Mouse (Mus musculus) hindbrain, embryonic 10.5 days (tissue): Measurements from ENCODE around the gene Kctd18. TPM values are rescaled to one million over a fixed set of nuclear protein-coding genes. Genes with fewer than 3 reads are reported as not detected.

Experiments used
- DNase-seq: peaks from one replicate; pipeline ENCODE4 v3.0.0-alpha.2; 2017; ENCODE audit warnings: low spot score
- H3K27ac ChIP-seq: fragments of 300-500 bp; sonication (generic); 2 replicates; pipeline ENCODE4 v1.5.1; 2016; ENCODE audit warnings: mild to moderate bottlenecking, moderate library complexity
- H3K27me3 ChIP-seq: fragments of 300-500 bp; sonication (generic); 2 replicates; pipeline ENCODE4 v1.6.1; 2016; ENCODE audit warnings: mild to moderate bottlenecking; ENCODE audit not compliant: poor library complexity, insufficient read depth, severe bottlenecking
- H3K36me3 ChIP-seq: fragments of 300-500 bp; sonication (generic); 2 replicates; pipeline ENCODE4 v1.6.1; 2016; ENCODE audit warnings: mild to moderate bottlenecking, moderate library complexity
- H3K4me1 ChIP-seq: fragments of 300-500 bp; sonication (generic); replicated peaks from 2 replicates; pipeline ENCODE4 v1.6.1; 2016; ENCODE audit warnings: mild to moderate bottlenecking
- H3K4me3 ChIP-seq: fragments of 300-500 bp; sonication (generic); 2 replicates; pipeline ENCODE4 v1.5.1; 2016; ENCODE audit warnings: mild to moderate bottlenecking, moderate library complexity
- H3K9me3 ChIP-seq: fragments of 300-500 bp; sonication (generic); 2 replicates; pipeline ENCODE4 v1.6.1; 2016; ENCODE audit warnings: mild to moderate bottlenecking, moderate library complexity
- WGBS: fragments of 180-500 bp; shearing (Covaris S2); methylation state at CpG from one replicate; pipeline ENCODE4 v1.1.7; 2016; 5-methylcytosine and 5-hydroxymethylcytosine counted together
- polyA plus RNA-seq: library from polyadenylated mRNA; unstranded; fragments of >200 nt; fragmentation: Nextera tagmentation; extraction: Ambion mirVana; gene quantifications from 2 replicates; pipeline ENCODE4 v1.2.1, GENCODE M21; 2016

Gene Kctd18
- polyA plus RNA-seq, 1 experiment from 2014 or later, result 18.5 TPM

GRCm38 (mm10) chr1:57969327-57970271 is 49.2 kb downstream of the Kctd18 start:
- peak overlapping the region; percentile 83 for H3K4me3 ChIP-seq
- WGBS, result under 1% methylated on average over 65 of the region's 65 CpGs
- no peaks in the 10 kb centered on the region for H3K27me3 ChIP-seq
- H3K36me3 ChIP-seq, result peaks cover 24% of the 10 kb centered on the region
- H3K4me1 ChIP-seq, result peaks cover 13% of the 10 kb centered on the region
- H3K9me3 ChIP-seq, result no peaks in the 10 kb centered on the region
- peak; percentile 97 for DNase-seq
- peak overlapping the region; percentile 97 for H3K27ac ChIP-seq

DNA sequence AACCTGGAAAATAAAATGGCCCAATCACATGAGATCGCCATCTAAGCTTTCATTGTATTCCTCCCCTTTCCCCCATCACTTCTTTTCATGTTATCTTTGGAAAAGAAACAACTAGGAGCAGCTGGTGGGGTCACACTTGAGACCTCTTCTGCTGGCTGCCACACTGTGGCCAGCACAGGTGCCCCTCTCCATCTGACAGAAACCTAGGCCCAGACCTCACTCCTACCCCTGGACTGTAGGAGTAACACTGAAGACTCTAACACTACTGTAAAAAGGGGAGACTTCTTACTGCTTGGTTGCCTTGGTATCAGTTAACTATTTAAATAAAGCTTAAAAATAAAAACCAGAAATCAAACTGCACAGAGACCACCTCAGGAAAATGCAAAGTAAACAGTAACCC is 63.0 kb downstream of the Kctd18 start:
- Histone ChIP-seq H3K27me3 (no peaks in the 10 kb centered on the region), H3K36me3 (peaks cover 56% of the 10 kb centered on the region), H3K4me3 (no peak overlapping the region), H3K27ac (no peak overlapping the region), H3K9me3 (no peaks in the 10 kb centered on the region), H3K4me1 (peaks cover 16% of the 10 kb centered on the region)
- 95% methylated on average over 1 of the region's 1 CpGs for WGBS
- DNase-seq, result no peak

- no peaks in the 10 kb centered on the region for H3K27me3 ChIP-seq
- peaks cover 16% of the 10 kb centered on the region for H3K4me1 ChIP-seq
- H3K27ac ChIP-seq, result no peak overlapping the region
- DNase-seq, result no peak
- peaks cover 42% of the 10 kb centered on the region for H3K36me3 ChIP-seq
- WGBS, result 88% methylated on average over 5 of the region's 5 CpGs
- H3K4me3 ChIP-seq, result no peak overlapping the region
- no peaks in the 10 kb centered on the region for H3K9me3 ChIP-seq
Observed at GRCm38 (mm10) chr1:57954376-57954765, 64.4 kb downstream of the Kctd18 start.

DNA sequence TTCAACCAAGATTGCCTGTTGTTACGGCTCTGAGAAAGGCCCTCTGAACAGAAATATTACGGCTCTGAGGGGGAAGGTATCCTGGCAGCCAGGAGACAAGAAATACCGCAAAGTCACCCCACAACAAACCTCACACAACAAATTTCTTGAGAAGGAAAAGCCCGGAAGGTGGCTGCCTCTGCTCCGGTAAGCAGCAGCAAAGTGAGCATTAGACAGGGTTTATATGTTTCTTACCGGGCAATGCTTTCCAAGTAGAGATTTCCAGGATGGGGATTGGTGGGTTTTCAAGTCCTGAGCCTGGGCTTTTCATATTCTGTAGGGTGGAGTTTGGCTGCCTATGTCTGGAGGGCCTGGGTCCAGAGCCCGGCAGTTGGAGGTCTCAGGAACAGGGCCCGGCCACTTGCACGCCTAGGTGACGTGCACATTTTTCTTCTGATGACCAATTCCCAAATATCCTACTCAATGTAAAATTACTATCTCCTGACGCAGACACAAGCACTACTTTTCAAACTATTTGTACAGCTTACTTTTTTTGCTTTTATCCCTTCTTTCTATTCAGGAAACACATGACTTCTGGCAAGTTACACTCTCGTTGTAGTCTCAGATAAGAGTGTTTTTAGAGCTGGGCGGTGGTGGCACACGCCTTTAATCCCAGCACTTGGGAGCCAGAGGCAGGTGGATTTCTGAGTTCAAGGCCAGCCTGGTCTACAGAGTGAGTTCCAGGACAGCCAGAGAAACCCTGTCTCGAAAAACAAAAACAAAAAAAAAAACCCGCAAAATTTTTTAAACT is 65.0 kb downstream of the Kctd18 start:
- Histone ChIP-seq H3K4me3 (no peak overlapping the region), H3K27ac (no peak overlapping the region), H3K9me3 (no peaks in the 10 kb centered on the region), H3K4me1 (peaks cover 18% of the 10 kb centered on the region), H3K36me3 (peaks cover 36% of the 10 kb centered on the region), H3K27me3 (no peaks in the 10 kb centered on the region)
- DNase-seq, result no peak
- 89% methylated on average over 16 of the region's 16 CpGs for WGBS

- H3K4me3 ChIP-seq, result no peak overlapping the region
- no peaks in the 10 kb centered on the region for H3K9me3 ChIP-seq
- 96% methylated on average over 4 of the region's 4 CpGs for WGBS
- peaks cover 28% of the 10 kb centered on the region for H3K36me3 ChIP-seq
- H3K27me3 ChIP-seq, result no peaks in the 10 kb centered on the region
- no peak for DNase-seq
- no peak overlapping the region for H3K27ac ChIP-seq
- H3K4me1 ChIP-seq, result peaks cover 28% of the 10 kb centered on the region
Observed at GRCm38 (mm10) chr1:57952509-57952908, 66.2 kb downstream of the Kctd18 start.

DNA sequence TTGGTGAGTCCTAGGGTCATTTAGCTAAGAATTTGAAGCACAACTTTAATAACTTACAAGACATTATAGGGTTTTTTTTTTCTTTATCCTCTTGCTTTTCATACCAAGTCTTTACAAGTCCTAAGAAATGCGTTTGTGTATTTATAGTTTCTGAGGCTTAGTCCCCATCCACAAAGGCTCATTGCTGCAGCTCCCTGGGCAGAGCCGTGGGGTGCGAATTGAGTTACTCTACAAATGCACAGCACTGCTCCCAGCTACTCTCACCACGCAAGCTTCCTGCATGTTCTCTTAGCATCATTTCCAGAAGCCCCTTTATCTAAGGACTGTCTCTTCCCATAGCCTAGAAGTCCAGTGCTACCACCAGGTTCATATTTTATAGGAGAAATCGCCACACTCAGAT is 69.0 kb downstream of the Kctd18 start:
- Histone ChIP-seq H3K27ac (no peak overlapping the region), H3K4me1 (peaks cover 31% of the 10 kb centered on the region), H3K36me3 (peaks cover 12% of the 10 kb centered on the region; the same call in 1 of the 2 replicates), H3K27me3 (no peaks in the 10 kb centered on the region), H3K4me3 (no peak overlapping the region), H3K9me3 (no peaks in the 10 kb centered on the region)
- DNase-seq, result no peak
- WGBS, result 67% methylated on average over 5 of the region's 5 CpGs

DNA sequence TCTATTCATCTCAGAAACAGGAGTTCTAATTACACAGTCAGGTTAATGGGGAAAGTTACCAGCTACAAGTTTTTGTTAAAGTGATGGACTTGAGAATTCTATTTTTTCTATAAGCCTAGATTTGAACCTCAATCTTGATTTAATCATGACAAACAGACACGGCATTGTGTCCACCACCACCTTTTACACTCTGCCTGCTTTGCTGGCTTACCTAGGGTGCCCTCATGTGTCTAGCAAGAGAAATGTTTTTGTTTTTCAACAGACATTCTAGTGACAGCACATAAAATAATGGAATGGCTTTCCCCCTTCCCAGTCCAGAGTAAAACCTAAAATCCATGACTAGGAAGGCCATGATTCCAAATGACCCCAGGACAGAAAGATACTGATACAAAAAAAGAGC is 69.6 kb downstream of the Kctd18 start:
- H3K4me3 ChIP-seq, result no peak overlapping the region
- H3K4me1 ChIP-seq, result peaks cover 31% of the 10 kb centered on the region
- no peaks in the 10 kb centered on the region for H3K9me3 ChIP-seq
- H3K27me3 ChIP-seq, result no peaks in the 10 kb centered on the region
- H3K27ac ChIP-seq, result no peak overlapping the region
- H3K36me3 ChIP-seq, result 0 out of 2 replicates have a peak, but pooled peaks cover 8% of the 10 kb centered on the region
- DNase-seq, result no peak
- 22% methylated on average over 1 of the region's 1 CpGs for WGBS

DNA sequence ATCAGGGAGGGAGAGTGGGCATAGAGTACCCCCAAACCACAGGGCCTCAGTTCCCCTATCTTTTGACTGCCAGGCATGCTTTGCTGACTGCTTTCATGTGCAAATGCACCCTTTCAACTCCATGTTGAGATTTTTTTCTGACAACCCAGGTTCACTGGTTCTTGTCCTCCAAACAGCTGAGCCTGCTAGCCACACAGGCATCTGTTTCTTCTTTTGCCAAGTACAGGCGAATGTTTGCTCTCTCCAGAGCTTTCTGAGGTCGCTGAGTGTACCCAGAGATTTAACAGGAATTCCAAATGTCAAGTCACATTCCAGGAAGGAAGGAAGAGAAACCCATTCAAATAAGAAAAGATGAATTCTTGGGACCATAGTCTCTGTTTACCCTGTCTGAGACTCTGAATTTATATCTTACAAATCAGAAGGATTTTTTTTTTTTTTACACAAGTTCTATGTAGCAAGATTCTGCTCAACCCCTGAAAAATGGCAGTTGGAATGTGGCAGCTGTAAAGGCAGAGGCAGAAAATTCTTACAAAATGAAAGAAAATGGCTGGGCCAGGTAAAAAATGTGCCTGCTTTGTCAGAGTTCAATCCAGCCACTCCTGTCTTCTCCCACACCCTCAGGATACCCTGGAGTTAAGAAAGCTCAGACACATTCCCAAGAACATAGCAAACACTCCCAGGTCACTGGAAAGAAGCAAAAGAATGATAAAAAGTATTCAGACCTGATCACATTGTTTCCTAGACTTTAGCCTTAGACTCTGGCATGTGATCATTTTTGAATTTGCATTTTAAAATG is 71.0 kb downstream of the Kctd18 start:
- no peaks in the 10 kb centered on the region for H3K27me3 ChIP-seq
- 44% methylated on average over 2 of the region's 2 CpGs for WGBS
- H3K27ac ChIP-seq, result 0 out of 2 replicates have a peak overlapping the region, but pooled peaks have one; percentile 16
- DNase-seq, result no peak
- H3K4me1 ChIP-seq, result peaks cover 31% of the 10 kb centered on the region
- no peaks in the 10 kb centered on the region for H3K9me3 ChIP-seq
- no peak overlapping the region for H3K4me3 ChIP-seq
- 0 out of 2 replicates have a peak, but pooled peaks cover 4% of the 10 kb centered on the region for H3K36me3 ChIP-seq

DNA sequence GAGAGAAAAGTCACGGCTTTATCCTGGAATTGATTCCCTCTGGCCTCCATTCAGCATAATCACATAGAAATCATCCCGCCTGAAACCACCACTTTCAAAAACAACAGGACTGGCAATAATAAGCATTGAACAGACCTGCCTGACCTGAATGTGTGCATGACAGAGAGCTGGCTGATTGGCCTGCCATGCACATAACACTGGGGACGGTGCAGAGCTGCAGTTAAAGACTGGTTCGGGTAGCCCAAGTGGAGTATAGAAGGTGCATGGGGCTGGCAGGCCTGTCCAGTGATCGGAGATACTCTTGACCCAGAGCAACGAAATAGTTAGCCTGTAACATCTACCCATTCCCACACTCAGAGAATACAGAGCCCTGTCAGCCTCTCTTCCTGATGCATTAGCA is 76.5 kb downstream of the Kctd18 start:
- whole genome bisulfite sequencing, result 80% methylated on average over 6 of the region's 6 CpGs
- no peak overlapping the region for H3K4me3 ChIP-seq
- peaks cover 20% of the 10 kb centered on the region for H3K4me1 ChIP-seq
- 0 out of 2 replicates have a peak, but pooled peaks cover 4% of the 10 kb centered on the region for H3K36me3 ChIP-seq
- H3K9me3 ChIP-seq, result no peaks in the 10 kb centered on the region
- no peak for DNase-seq
- no peak overlapping the region for H3K27ac ChIP-seq
- H3K27me3 ChIP-seq, result no peaks in the 10 kb centered on the region

DNA sequence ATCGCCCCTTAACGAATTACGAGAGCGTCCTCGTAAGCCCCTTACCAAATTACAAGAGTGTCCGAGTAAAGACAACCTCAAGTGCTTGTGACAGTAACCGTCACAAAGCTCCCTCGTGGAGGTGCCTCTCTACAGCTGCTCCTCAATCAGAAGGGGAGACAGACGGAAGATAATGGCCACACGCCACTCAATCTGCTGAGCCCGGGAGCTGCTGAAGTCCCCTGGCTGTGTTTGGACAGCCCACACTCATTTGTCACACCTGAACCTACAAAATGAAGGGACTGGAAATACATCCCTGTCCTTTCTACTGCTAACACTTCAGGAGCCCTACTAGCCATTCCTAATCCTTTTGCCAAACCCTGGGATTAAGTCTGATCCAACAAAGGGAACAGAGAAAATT is 77.0 kb downstream of the Kctd18 start:
- 51% methylated on average over 11 of the region's 11 CpGs for WGBS
- H3K27ac ChIP-seq, result no peak overlapping the region
- no peak for DNase-seq

GRCm38 (mm10) chr1:57941095-57941494 is 77.7 kb downstream of the Kctd18 start:
- no peak overlapping the region for H3K4me3 ChIP-seq
- no peak for DNase-seq
- H3K27ac ChIP-seq, result no peak overlapping the region
- 76% methylated on average over 7 of the region's 7 CpGs for WGBS
- no peaks in the 10 kb centered on the region for H3K27me3 ChIP-seq
- H3K9me3 ChIP-seq, result no peaks in the 10 kb centered on the region
- peaks cover 20% of the 10 kb centered on the region for H3K4me1 ChIP-seq
- H3K36me3 ChIP-seq, result no peaks in the 10 kb centered on the region

More for the DNA sequence above, 77.0 kb downstream of the Kctd18 start:
- Histone ChIP-seq H3K27me3 (no peaks in the 10 kb centered on the region), H3K4me1 (peaks cover 20% of the 10 kb centered on the region), H3K4me3 (no peak overlapping the region), H3K36me3 (0 out of 2 replicates have a peak, but pooled peaks cover 4% of the 10 kb centered on the region), H3K9me3 (no peaks in the 10 kb centered on the region)

DNA sequence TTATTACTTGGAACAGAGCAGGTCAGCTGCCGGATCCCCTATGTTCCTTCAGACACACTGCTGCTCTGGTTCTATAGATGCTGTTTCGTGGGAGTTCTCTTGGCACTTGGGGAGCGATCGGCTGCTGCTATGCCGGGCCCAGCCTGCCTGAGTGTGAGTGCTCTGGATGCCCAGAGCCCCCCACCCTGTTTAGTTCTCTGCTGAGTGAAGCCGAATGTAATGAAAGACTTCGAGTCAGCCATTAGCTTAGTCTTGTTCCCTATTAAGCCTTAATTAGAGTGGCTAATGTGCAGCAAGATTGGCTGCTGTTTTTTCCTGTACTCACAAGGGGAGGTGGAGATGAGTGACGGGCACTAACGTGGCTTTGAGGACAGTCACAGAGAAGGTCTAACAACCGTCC is 78.1 kb downstream of the Kctd18 start:
- no peaks in the 10 kb centered on the region for H3K9me3 ChIP-seq
- WGBS, result 61% methylated on average over 10 of the region's 10 CpGs
- H3K27me3 ChIP-seq, result no peaks in the 10 kb centered on the region
- H3K4me1 ChIP-seq, result peaks cover 20% of the 10 kb centered on the region
- no peak overlapping the region for H3K27ac ChIP-seq
- H3K4me3 ChIP-seq, result no peak overlapping the region
- H3K36me3 ChIP-seq, result no peaks in the 10 kb centered on the region
- no peak for DNase-seq
